8 mouse cellular contexts compared by ENCODE assay signal in the genomic region with DNA sequence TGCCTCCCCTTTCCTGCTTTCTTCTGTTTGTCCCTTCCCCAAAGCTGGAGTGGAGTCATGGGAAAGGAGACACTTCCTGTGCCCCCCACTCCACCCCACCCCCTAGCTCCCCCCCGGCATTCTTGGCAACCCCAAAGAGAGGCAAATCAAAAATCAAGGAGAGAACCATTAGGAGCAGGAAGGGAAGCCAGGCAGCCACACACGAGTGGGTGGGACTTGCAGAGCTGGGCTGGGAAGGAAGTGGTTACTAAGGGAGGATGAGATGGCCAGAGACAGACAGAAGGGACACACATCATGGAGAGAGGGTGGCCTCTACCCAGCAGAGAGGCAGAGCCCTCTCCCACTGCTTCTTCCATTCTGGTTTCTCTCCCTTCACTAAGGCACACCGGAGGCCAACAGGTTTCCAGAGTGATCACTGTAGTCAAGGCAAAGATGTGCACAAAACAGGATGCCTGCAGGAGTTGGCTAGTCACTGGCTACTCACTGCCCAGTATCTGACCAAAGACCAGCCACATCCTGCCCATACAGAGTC. TPM values are rescaled to one million over a fixed set of nuclear protein-coding genes. Genes with fewer than 3 reads are reported as not detected.
DNase-seq lines count a peak whose midpoint lies in the region; ATAC-seq and TF ChIP-seq lines count a peak whose summit lies in the region.

No protein-coding gene starts in this region.

- H3K4me1 ChIP-seq in intestine, postnatal 0 days (replicated peaks; ENCODE audit: control insufficient read depth, insufficient read depth, low read length): peaks cover 16% of the 10 kb centered on the region

- peak overlapping the region; percentile 35 for H3K4me2 ChIP-seq in intestine, postnatal 0 days (replicated peaks; ENCODE audit: low read depth)

- no peak for ATAC-seq in intestine, postnatal 0 days
- ATAC-seq in megakaryocyte progenitor cell, adult 5-6 weeks (replicated peaks; ENCODE audit: poor library complexity): peak; percentile 73

- H3K27ac ChIP-seq in intestine, postnatal 0 days (ENCODE audit: low read depth, low read length): peak overlapping the region; percentile 76

- no peaks in the 10 kb centered on the region for H3K27me3 ChIP-seq in intestine, postnatal 0 days (replicated peaks; ENCODE audit: control insufficient read depth, insufficient read depth, low read length)

- H3K36me3 ChIP-seq in intestine, postnatal 0 days (ENCODE audit: control insufficient read depth, insufficient read depth): no peaks in the 10 kb centered on the region; the same call in 1 of the 2 replicates

- no peak overlapping the region for H3K9ac ChIP-seq in intestine, postnatal 0 days (ENCODE audit: low read depth, low read length)

- H3K9me3 ChIP-seq in intestine, postnatal 0 days (ENCODE audit: control insufficient read depth): no peaks in the 10 kb centered on the region

- peak; percentile 47 for DNase-seq in thymus, postnatal 14 days
- DNase-seq in thymus, postnatal 0 days (ENCODE audit: low spot score): no peak
- DNase-seq in heart, adult 18-20 months: peak; percentile 61 to 78
- no peak for DNase-seq in cerebellum, adult 18-20 months
- no peak for DNase-seq in left cerebral cortex, postnatal 14 days (ENCODE audit: low spot score in 2 of 2)
- no peak for DNase-seq in left cerebral cortex, postnatal 25 days (ENCODE audit: low spot score in 2 of 2)

- H3K4me3 ChIP-seq in intestine, postnatal 0 days (ENCODE audit: low read depth, low read length): no peak overlapping the region

- intact Hi-C loops in left cerebral cortex, postnatal 14 days (cut with DNase I): no loop called here
- intact Hi-C loops in left cerebral cortex, postnatal 25 days (cut with DNase I): no loop called here

- WGBS in intestine, postnatal 0 days: 41% methylated on average over 3 of the region's 3 CpGs

- TF ChIP-seq CTCF in intestine, postnatal 0 days (IDR thresholded peaks at IDR 0.05; ENCODE audit: low read depth): no peak

RNA-seq across cellular contexts. Expression of gene Ski, which starts 43.3 kb away (rescaled TPM):
- polyA plus RNA-seq in thymus, postnatal 0 days (2015; fragmentation: Nextera tagmentation; extraction: Ambion mirVana): 8.1 and 9.3 TPM in 2 replicates
- total RNA-seq in heart, adult 18-20 months (2021): 10 to 100 TPM; 48.6 to 50.2 TPM
- polyA plus RNA-seq in intestine, postnatal 0 days (2015; fragmentation: Nextera tagmentation; extraction: Ambion mirVana): 13.3 and 14.0 TPM in 2 replicates
- 16.9 and 19.7 TPM in 2 replicates for total RNA-seq in megakaryocyte progenitor cell, adult 5-6 weeks (2015)
- 5.0 and 5.7 TPM in 2 replicates for total RNA-seq in megakaryocyte progenitor cell, adult 5-6 weeks (2017)
- total RNA-seq in left cerebral cortex, postnatal 14 days (2021): 100 to 1,000 TPM; 110 to 111 TPM
- 100 to 1,000 TPM; 111 to 112 TPM for total RNA-seq in left cerebral cortex, postnatal 25 days (2021)

Comparison
In these comparisons a context has a peak if more than half of its experiments do, and no peak if none do; other contexts are left out.
1. DNase-seq: peak in thymus, postnatal 14 days (single experiment) and heart, adult 18-20 months (2 of 2); none in thymus, postnatal 0 days (single experiment), cerebellum, adult 18-20 months (0 of 2), left cerebral cortex, postnatal 14 days (0 of 2) and left cerebral cortex, postnatal 25 days (0 of 2).